ENCODE assay signal across 25 mouse cellular contexts in genomic region chr6:72568736-72569135, GRCm38 (mm10). TPM values are rescaled to one million over a fixed set of nuclear protein-coding genes. Genes with fewer than 3 reads are reported as not detected.
DNase-seq lines count a peak whose midpoint lies in the region; ATAC-seq and TF ChIP-seq lines count a peak whose summit lies in the region.
"Had no signal": no experiment of that assay in that cellular context is flagged by ENCODE, and none has a peak within 500 bp of the region (broad histone marks: within the 10 kb centered on the region; RNA-seq: fewer than 3 reads in every experiment).

No protein-coding gene starts in this region.

- H3K27me3 ChIP-seq in intestine, embryonic 16.5 days (replicated peaks; ENCODE audit: control insufficient read depth, insufficient read depth, low read length), result no peaks in the 10 kb centered on the region
- no peaks in the 10 kb centered on the region for H3K27me3 ChIP-seq in intestine, postnatal 0 days (replicated peaks; ENCODE audit: control insufficient read depth, insufficient read depth, low read length)
- H3K27me3 ChIP-seq: CH12.LX; embryonic facial prominence, embryonic 12.5 days; forebrain, embryonic 13.5 days; forebrain, embryonic 15.5 days; Patski had no signal

- DNase-seq in gastrocnemius, adult 2 months, result no peak
- DNase-seq in gastrocnemius, postnatal 4 days (ENCODE audit: low spot score in 2 of 2), result no peak
- DNase-seq in heart, adult 18-20 months, result peak; percentile 32 to 61
- no peak for DNase-seq in heart, postnatal 25 days (ENCODE audit: low spot score)
- DNase-seq: adrenal gland, adult 8-10 months; adrenal gland, postnatal 14 days; adrenal gland, postnatal 36 days; B cell, adult 2 months; cerebellum, adult 11-12 months; cerebellum, adult 2 months; cerebellum, adult 9-10 months; cerebellum, postnatal 10 days; cerebellum, postnatal 25 days had no signal

- no peaks in the 10 kb centered on the region for H3K9me3 ChIP-seq in intestine, embryonic 16.5 days (ENCODE audit: control insufficient read depth, low read length)
- H3K9me3 ChIP-seq in intestine, postnatal 0 days (ENCODE audit: control insufficient read depth), result no peaks in the 10 kb centered on the region
- H3K9me3 ChIP-seq: embryonic facial prominence, embryonic 10.5 days; embryonic facial prominence, embryonic 12.5 days; forebrain, embryonic 13.5 days; forebrain, embryonic 15.5 days; G1E had no signal

- intact Hi-C loops in gastrocnemius, adult 2 months (cut with DNase I), result no loop called here
- intact Hi-C loops in heart, postnatal 25 days (cut with DNase I), result no loop called here

- H3K4me2 ChIP-seq in intestine, embryonic 16.5 days (ENCODE audit: low read depth, low read length), result no peak overlapping the region
- no peak overlapping the region for H3K4me2 ChIP-seq in intestine, postnatal 0 days (replicated peaks; ENCODE audit: low read depth)
- H3K4me2 ChIP-seq: embryonic facial prominence, embryonic 12.5 days; forebrain, embryonic 13.5 days; forebrain, embryonic 15.5 days had no signal

- H3K27ac ChIP-seq in gastrocnemius, adult 2 months, result peak overlapping the region; percentile 46
- no peak overlapping the region for H3K27ac ChIP-seq in intestine, embryonic 16.5 days (ENCODE audit: low read length)
- no peak overlapping the region for H3K27ac ChIP-seq in intestine, postnatal 0 days (ENCODE audit: low read depth, low read length)
- H3K27ac ChIP-seq: embryonic facial prominence, embryonic 10.5 days; embryonic facial prominence, embryonic 12.5 days; forebrain, embryonic 13.5 days; forebrain, embryonic 15.5 days had no signal

- 94% methylated on average over 10 of the region's 10 CpGs for WGBS in intestine, embryonic 16.5 days
- 92% methylated on average over 10 of the region's 10 CpGs for WGBS in intestine, postnatal 0 days

- no peaks in the 10 kb centered on the region; the same call in 1 of the 2 replicates for H3K36me3 ChIP-seq in intestine, embryonic 16.5 days (ENCODE audit: control insufficient read depth, insufficient read depth, low read length)
- peaks cover 22% of the 10 kb centered on the region for H3K36me3 ChIP-seq in intestine, postnatal 0 days (ENCODE audit: control insufficient read depth, insufficient read depth)

- no peak overlapping the region for H3K4me3 ChIP-seq in gastrocnemius, adult 2 months
- H3K4me3 ChIP-seq in intestine, embryonic 16.5 days (ENCODE audit: low read length), result no peak overlapping the region
- H3K4me3 ChIP-seq in intestine, postnatal 0 days (ENCODE audit: low read depth, low read length), result no peak overlapping the region
- H3K4me3 ChIP-seq: embryonic facial prominence, embryonic 10.5 days; embryonic facial prominence, embryonic 12.5 days; forebrain, embryonic 13.5 days; forebrain, embryonic 15.5 days had no signal

- no peak for TF ChIP-seq CTCF in gastrocnemius, adult 2 months (IDR thresholded peaks at IDR 0.05)
- TF ChIP-seq CTCF in intestine, postnatal 0 days (IDR thresholded peaks at IDR 0.05; ENCODE audit: low read depth), result no peak

- no peak for ATAC-seq in intestine, embryonic 16.5 days
- ATAC-seq in intestine, postnatal 0 days, result no peak
- ATAC-seq: activated CD4-positive, CD25-positive, alpha-beta regulatory T cell, adult 4 months; CD4-positive, CD25-positive, alpha-beta regulatory T cell, adult 4 months; forebrain, embryonic 13.5 days; forebrain, embryonic 15.5 days; Patski had no signal

- H3K4me1 ChIP-seq in intestine, embryonic 16.5 days (ENCODE audit: control insufficient read depth, insufficient read depth, low read length), result peaks cover 6% of the 10 kb centered on the region
- H3K4me1 ChIP-seq in intestine, postnatal 0 days (replicated peaks; ENCODE audit: control insufficient read depth, insufficient read depth, low read length), result no peaks in the 10 kb centered on the region
- H3K4me1 ChIP-seq: forebrain, embryonic 15.5 days had no signal

- 0 out of 2 replicates have a peak overlapping the region, but pooled peaks have one; percentile 12 for H3K9ac ChIP-seq in intestine, embryonic 16.5 days (ENCODE audit: low read depth, low read length)
- no peak overlapping the region for H3K9ac ChIP-seq in intestine, postnatal 0 days (ENCODE audit: low read depth, low read length)
- H3K9ac ChIP-seq: embryonic facial prominence, embryonic 12.5 days; forebrain, embryonic 13.5 days; forebrain, embryonic 15.5 days had no signal

RNA-seq across cellular contexts. Expression of gene Capg, which starts 24.5 kb away (rescaled TPM):
- total RNA-seq in gastrocnemius, adult 2 months (2021), result 1 to 10 TPM; 6.8 to 9.7 TPM
- 10 to 100 TPM; 15.8 to 16.6 TPM for total RNA-seq in gastrocnemius, postnatal 4 days (2021)
- total RNA-seq in heart, adult 18-20 months (2021), result 10 to 100 TPM in 1 of 2 experiments, 1 to 10 TPM in 1; 9.4 to 11.9 TPM
- total RNA-seq in heart, postnatal 25 days (2021), result 1 to 10 TPM; 6.5 to 8.7 TPM
- polyA plus RNA-seq in intestine, embryonic 16.5 days (2015; fragmentation: Nextera tagmentation; extraction: Ambion mirVana), result 33.1 and 35.2 TPM in 2 replicates
- 25.2 and 28.5 TPM in 2 replicates for polyA plus RNA-seq in intestine, postnatal 0 days (2015; fragmentation: Nextera tagmentation; extraction: Ambion mirVana)

RNA-seq across cellular contexts. Expression of gene Elmod3, which starts 29.5 kb away (rescaled TPM):
- 1 to 10 TPM; 7.7 to 9.8 TPM for total RNA-seq in gastrocnemius, adult 2 months (2021)
- 1 to 10 TPM; 8.1 to 8.8 TPM for total RNA-seq in gastrocnemius, postnatal 4 days (2021)
- total RNA-seq in heart, adult 18-20 months (2021), result 10 to 100 TPM; 11.6 to 12.6 TPM
- total RNA-seq in heart, postnatal 25 days (2021), result 10 to 100 TPM; 11.3 to 19.8 TPM
- 15.6 and 15.8 TPM in 2 replicates for polyA plus RNA-seq in intestine, embryonic 16.5 days (2015; fragmentation: Nextera tagmentation; extraction: Ambion mirVana)
- polyA plus RNA-seq in intestine, postnatal 0 days (2015; fragmentation: Nextera tagmentation; extraction: Ambion mirVana), result 11.1 and 11.7 TPM in 2 replicates

RNA-seq across cellular contexts. Expression of gene Retsat, which starts 29.5 kb away (rescaled TPM):
- 10 to 100 TPM; 56.1 to 98.6 TPM for total RNA-seq in gastrocnemius, adult 2 months (2021)
- 10 to 100 TPM; 42.6 to 49.5 TPM for total RNA-seq in gastrocnemius, postnatal 4 days (2021)
- total RNA-seq in heart, adult 18-20 months (2021), result 100 to 1,000 TPM; 199 to 208 TPM
- 100 to 1,000 TPM; 155 to 157 TPM for total RNA-seq in heart, postnatal 25 days (2021)
- 41.1 and 44.0 TPM in 2 replicates for polyA plus RNA-seq in intestine, embryonic 16.5 days (2015; fragmentation: Nextera tagmentation; extraction: Ambion mirVana)
- 24.6 and 26.4 TPM in 2 replicates for polyA plus RNA-seq in intestine, postnatal 0 days (2015; fragmentation: Nextera tagmentation; extraction: Ambion mirVana)

RNA-seq across cellular contexts. Expression of gene Sh2d6, which starts 47.2 kb away (rescaled TPM):
- under 1 TPM; 0.59 to 0.99 TPM for total RNA-seq in gastrocnemius, adult 2 months (2021)
- total RNA-seq in gastrocnemius, postnatal 4 days (2021), result under 1 TPM; 0.20 to 0.26 TPM
- under 1 TPM in 1 of 2 experiments, not detected in 1; 0.25 TPM for total RNA-seq in heart, adult 18-20 months (2021)
- total RNA-seq in heart, postnatal 25 days (2021), result not detected
- polyA plus RNA-seq in intestine, embryonic 16.5 days (2015; fragmentation: Nextera tagmentation; extraction: Ambion mirVana), result 0.32 and 0.42 TPM in 2 replicates
- 0.12 and 0.16 TPM in 2 replicates for polyA plus RNA-seq in intestine, postnatal 0 days (2015; fragmentation: Nextera tagmentation; extraction: Ambion mirVana)
- polyA plus RNA-seq: activated CD4-positive, CD25-positive, alpha-beta regulatory T cell, adult 4 months; CD4-positive, CD25-positive, alpha-beta regulatory T cell, adult 4 months; embryonic facial prominence, embryonic 12.5 days; embryonic facial prominence, embryonic 14.5 days; G1E had no signal

RNA-seq across cellular contexts. Expression of gene Tgoln1, which starts 48.1 kb away (rescaled TPM):
- 10 to 100 TPM; 23.2 to 29.0 TPM for total RNA-seq in gastrocnemius, adult 2 months (2021)
- 10 to 100 TPM; 26.5 to 27.9 TPM for total RNA-seq in gastrocnemius, postnatal 4 days (2021)
- total RNA-seq in heart, adult 18-20 months (2021), result 10 to 100 TPM; 61.4 to 72.6 TPM
- total RNA-seq in heart, postnatal 25 days (2021), result 10 to 100 TPM; 46.3 to 50.5 TPM
- polyA plus RNA-seq in intestine, embryonic 16.5 days (2015; fragmentation: Nextera tagmentation; extraction: Ambion mirVana), result 48.8 and 57.5 TPM in 2 replicates
- polyA plus RNA-seq in intestine, postnatal 0 days (2015; fragmentation: Nextera tagmentation; extraction: Ambion mirVana), result 133 and 136 TPM in 2 replicates

Comparison
In these comparisons a context has a peak if more than half of its experiments do, and no peak if none do; other contexts are left out.
1. DNase-seq: peak in heart, adult 18-20 months (2 of 2); none in gastrocnemius, adult 2 months (single experiment), gastrocnemius, postnatal 4 days (0 of 2) and heart, postnatal 25 days (single experiment).